Mouse (Mus musculus): ENCODE results near the gene Adam33. TPM values are rescaled to one million over a fixed set of nuclear protein-coding genes. Genes with fewer than 3 reads are reported as not detected.

The Adam33 gene
- polyA plus RNA-seq, 1 experiment from 2014 or later = 3.2 TPM

DNA sequence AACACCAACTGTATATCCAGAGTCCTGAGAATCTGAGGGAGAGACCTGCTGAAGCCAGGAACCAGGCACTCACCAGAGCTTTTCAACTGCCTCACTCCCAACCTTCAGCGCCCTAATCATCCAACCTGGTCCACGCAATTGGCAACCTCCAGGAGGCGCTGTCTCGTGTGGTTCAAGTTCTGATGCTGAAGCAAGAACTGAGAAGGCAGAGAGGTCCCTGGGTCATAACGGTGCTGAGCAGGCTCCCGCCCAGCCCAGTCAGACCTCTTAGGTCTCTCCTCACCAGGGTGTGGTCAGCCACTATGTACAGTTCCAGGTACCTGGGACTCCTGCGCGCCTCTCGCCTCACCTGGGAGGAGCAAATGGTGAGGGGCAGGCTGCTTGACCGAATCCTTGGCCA lies 8.0 kb downstream of the Adam33 start:
- WGBS = 6% methylated on average over 10 of the region's 10 CpGs
- Histone ChIP-seq H3K4me1 (ENCODE audit: insufficient read depth, low read depth, low read length) (peaks cover 8% of the 10 kb centered on the region; the same call in 1 of the 2 replicates), H3K36me3 (ENCODE audit: insufficient read depth, low read length) (no peaks in the 10 kb centered on the region), H3K9ac (replicated peaks; ENCODE audit: low read depth) (no peak overlapping the region), H3K4me3 (ENCODE audit: low read depth, low read length) (no peak overlapping the region), H3K9me3 (ENCODE audit: low read length) (no peaks in the 10 kb centered on the region), H3K27me3 (replicated peaks; ENCODE audit: insufficient read depth, low read length) (peaks cover 34% of the 10 kb centered on the region), H3K27ac (ENCODE audit: low read length) (no peak overlapping the region), H3K4me2 (replicated peaks; ENCODE audit: low read depth, low read length) (0 out of 2 replicates have a peak overlapping the region, but pooled peaks have one; percentile 11)
- peak; percentile 83 for TF ChIP-seq CTCF (IDR thresholded peaks at IDR 0.05)
- TF ChIP-seq EP300 (IDR thresholded peaks at IDR 0.05) = no peak
- DNase-seq (ENCODE audit: low spot score) (peak; percentile 68), ATAC-seq (peak; percentile 39)

DNA sequence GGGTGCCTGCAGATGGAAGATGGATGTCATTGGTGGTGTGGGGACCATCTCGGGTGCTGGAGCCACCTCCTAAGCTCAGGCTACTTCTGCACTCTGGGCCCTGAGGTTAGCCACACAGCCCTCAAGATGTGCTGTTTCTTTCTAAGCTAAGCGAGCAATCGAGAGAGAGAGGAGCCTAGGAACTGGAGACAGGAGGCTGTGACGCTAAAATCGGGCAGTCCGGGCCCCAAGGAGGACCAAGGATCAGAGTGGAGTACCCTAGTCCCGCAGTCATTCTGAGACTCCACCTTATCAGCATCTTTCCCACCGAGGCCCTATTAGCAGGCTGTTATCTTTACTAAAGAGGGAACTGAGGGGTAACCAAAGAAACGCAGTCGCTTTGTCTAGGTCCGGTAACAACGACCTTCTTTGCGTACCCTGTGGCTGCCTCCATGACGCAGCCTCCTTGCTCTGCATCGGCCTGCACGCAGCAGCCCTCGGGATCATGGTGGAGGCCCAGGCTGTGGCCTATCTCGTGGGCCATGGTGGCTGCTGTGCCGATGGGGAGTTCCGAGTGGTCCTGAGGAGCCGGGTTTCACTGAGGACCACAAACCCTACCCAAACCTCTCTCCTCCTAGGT lies 8.9 kb downstream of the Adam33 start:
- Histone ChIP-seq H3K4me2 (replicated peaks; ENCODE audit: low read depth, low read length) (peak overlapping the region; percentile 33), H3K4me3 (ENCODE audit: low read depth, low read length) (0 out of 2 replicates have a peak overlapping the region, but pooled peaks have one; percentile 17), H3K4me1 (ENCODE audit: insufficient read depth, low read depth, low read length) (peaks cover 8% of the 10 kb centered on the region; the same call in 1 of the 2 replicates), H3K9me3 (ENCODE audit: low read length) (no peaks in the 10 kb centered on the region), H3K27me3 (replicated peaks; ENCODE audit: insufficient read depth, low read length) (peaks cover 34% of the 10 kb centered on the region), H3K36me3 (ENCODE audit: insufficient read depth, low read length) (no peaks in the 10 kb centered on the region), H3K9ac (replicated peaks; ENCODE audit: low read depth) (no peak overlapping the region), H3K27ac (ENCODE audit: low read length) (no peak overlapping the region)
- no peak for TF ChIP-seq CTCF (IDR thresholded peaks at IDR 0.05)
- TF ChIP-seq EP300 (IDR thresholded peaks at IDR 0.05) = no peak
- no peak for DNase-seq (ENCODE audit: low spot score)
- no peak for ATAC-seq
- 7% methylated on average over 21 of the region's 21 CpGs for WGBS

DNA sequence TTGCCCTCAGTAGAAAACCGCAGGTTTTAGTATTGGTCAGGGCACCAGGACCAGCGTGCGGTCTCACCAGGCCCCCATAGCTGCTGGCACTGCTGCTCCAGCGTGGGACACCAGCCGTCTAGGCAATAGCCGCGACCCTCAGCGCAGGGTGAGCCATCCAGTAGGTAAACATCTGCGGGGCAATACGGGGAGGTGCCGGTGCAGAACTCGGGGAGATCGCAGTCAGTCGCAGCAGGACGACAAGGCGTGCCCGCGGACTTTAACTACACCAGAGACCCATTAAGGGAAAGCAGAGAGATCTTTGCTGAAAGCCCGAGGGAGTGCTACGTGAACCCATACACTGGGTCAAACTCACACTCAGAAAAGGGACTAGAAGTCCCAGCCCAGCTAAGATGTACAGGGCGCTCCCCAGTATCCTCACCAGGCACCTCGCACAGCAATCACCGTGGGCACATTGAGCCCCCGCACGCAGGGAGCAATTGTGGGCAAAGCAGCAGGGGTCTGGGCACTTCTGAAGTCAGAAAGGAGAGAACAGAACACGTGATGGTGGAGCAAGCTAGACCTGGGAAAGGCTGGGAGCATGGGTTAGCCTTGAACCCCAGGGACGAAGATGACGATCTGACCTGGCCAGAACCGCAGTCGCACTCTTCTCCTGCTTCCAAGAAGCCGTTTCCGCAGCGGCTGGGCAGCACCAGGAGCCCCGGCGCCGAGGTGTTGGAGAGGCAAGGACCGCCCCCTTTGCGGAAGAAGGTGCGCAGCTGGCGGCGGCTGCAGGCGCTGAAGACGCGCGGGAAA lies 9.6 kb downstream of the Adam33 start:
- peaks cover 8% of the 10 kb centered on the region; the same call in 1 of the 2 replicates for H3K4me1 ChIP-seq (ENCODE audit: insufficient read depth, low read depth, low read length)
- 0 out of 2 replicates have a peak overlapping the region, but pooled peaks have one; percentile 17 for H3K4me3 ChIP-seq (ENCODE audit: low read depth, low read length)
- no peak overlapping the region for H3K9ac ChIP-seq (replicated peaks; ENCODE audit: low read depth)
- H3K4me2 ChIP-seq (replicated peaks; ENCODE audit: low read depth, low read length) = peak overlapping the region; percentile 33
- no peaks in the 10 kb centered on the region for H3K9me3 ChIP-seq (ENCODE audit: low read length)
- no peaks in the 10 kb centered on the region for H3K36me3 ChIP-seq (ENCODE audit: insufficient read depth, low read length)
- ATAC-seq = no peak
- DNase-seq (ENCODE audit: low spot score) = no peak
- TF ChIP-seq CTCF (IDR thresholded peaks at IDR 0.05) = no peak
- TF ChIP-seq EP300 (IDR thresholded peaks at IDR 0.05) = no peak
- H3K27me3 ChIP-seq (replicated peaks; ENCODE audit: insufficient read depth, low read length) = peaks cover 34% of the 10 kb centered on the region
- WGBS = 2% methylated on average over 45 of the region's 45 CpGs
- no peak overlapping the region for H3K27ac ChIP-seq (ENCODE audit: low read length)

DNA sequence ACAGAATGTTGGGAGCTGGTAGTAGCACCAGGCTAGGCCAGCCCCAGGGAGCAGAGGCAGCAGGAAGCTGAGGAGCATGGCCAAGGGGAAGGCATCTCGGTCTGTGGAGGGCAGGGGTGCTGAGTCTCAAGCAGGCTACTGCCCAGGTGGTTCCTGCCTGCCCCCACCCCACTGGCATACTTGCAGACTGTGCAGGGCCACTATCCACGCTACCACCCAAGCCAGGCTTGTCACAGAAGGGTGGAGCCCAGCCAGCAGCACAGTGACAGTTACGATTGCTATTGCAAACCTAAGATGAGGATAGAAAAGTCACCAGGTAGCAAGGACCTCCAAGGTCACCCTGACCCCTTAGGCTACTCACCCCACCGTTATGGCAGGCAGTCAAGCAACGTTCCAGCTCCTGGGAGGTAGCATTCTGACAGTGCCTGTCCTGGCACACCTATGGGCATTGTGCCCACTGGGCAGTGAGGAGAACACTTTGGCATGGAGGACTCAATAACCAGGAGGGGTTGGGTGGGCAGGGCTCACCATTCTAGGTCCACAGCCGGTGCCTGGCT lies 10.7 kb downstream of the Adam33 start:
- Histone ChIP-seq H3K4me2 (replicated peaks; ENCODE audit: low read depth, low read length) (no peak overlapping the region), H3K4me3 (ENCODE audit: low read depth, low read length) (no peak overlapping the region), H3K27me3 (replicated peaks; ENCODE audit: insufficient read depth, low read length) (peaks cover 34% of the 10 kb centered on the region), H3K4me1 (ENCODE audit: insufficient read depth, low read depth, low read length) (peaks cover 8% of the 10 kb centered on the region; the same call in 1 of the 2 replicates), H3K27ac (ENCODE audit: low read length) (no peak overlapping the region), H3K9me3 (ENCODE audit: low read length) (no peaks in the 10 kb centered on the region), H3K9ac (replicated peaks; ENCODE audit: low read depth) (no peak overlapping the region), H3K36me3 (ENCODE audit: insufficient read depth, low read length) (no peaks in the 10 kb centered on the region)
- 64% methylated on average over 6 of the region's 6 CpGs for WGBS
- ATAC-seq (no peak), DNase-seq (ENCODE audit: low spot score) (no peak)
- TF ChIP-seq CTCF (IDR thresholded peaks at IDR 0.05) = no peak
- no peak for TF ChIP-seq EP300 (IDR thresholded peaks at IDR 0.05)

DNA sequence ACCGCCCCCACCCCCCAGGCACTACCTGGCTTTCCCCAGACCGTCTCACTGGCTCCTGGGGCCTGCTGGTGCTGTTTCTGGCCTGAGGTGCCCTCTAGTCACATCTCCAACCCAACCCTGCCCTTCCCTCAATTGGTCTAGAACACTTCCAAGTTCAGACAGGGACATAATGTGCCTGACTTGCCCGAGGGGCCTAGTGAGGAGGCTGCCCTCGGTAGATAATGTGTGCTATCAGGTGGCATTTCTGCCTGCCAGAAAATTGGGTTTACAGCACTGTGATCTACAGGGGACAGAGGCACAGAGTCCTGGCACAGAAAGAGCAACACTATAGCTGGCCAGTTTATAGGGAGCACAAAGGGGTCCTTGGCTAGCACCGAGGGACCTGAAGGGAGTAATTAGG lies 11.6 kb downstream of the Adam33 start:
- Histone ChIP-seq H3K9me3 (ENCODE audit: low read length) (no peaks in the 10 kb centered on the region), H3K4me1 (ENCODE audit: insufficient read depth, low read depth, low read length) (peaks cover 8% of the 10 kb centered on the region; the same call in 1 of the 2 replicates), H3K4me3 (ENCODE audit: low read depth, low read length) (no peak overlapping the region), H3K27me3 (replicated peaks; ENCODE audit: insufficient read depth, low read length) (peaks cover 34% of the 10 kb centered on the region), H3K36me3 (ENCODE audit: insufficient read depth, low read length) (no peaks in the 10 kb centered on the region), H3K9ac (replicated peaks; ENCODE audit: low read depth) (no peak overlapping the region), H3K27ac (ENCODE audit: low read length) (no peak overlapping the region), H3K4me2 (replicated peaks; ENCODE audit: low read depth, low read length) (no peak overlapping the region)
- WGBS = 74% methylated on average over 5 of the region's 5 CpGs
- no peak for TF ChIP-seq CTCF (IDR thresholded peaks at IDR 0.05)
- no peak for TF ChIP-seq EP300 (IDR thresholded peaks at IDR 0.05)
- ATAC-seq (no peak), DNase-seq (ENCODE audit: low spot score) (no peak)

DNA sequence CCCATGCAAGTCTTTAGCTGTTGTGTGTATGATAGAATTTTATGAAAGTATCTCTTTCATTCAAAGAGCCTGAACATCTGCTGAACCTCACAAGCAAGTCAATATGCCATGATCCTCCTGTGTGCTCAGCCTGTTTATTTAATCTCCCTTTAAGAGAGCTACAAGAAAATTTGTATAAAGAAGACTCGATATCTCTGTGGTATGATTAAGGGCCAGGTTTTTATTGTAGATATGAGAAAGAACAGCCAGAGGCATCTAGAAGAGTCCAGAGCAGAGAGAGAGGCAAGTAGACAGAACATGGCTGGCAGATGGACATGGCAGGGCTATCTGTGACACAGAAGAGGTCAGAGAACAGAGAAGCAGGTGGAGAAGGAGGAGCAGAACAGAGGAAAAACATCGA lies 17.6 kb downstream of the Adam33 start:
- Histone ChIP-seq H3K9ac (replicated peaks; ENCODE audit: low read depth) (no peak overlapping the region), H3K9me3 (ENCODE audit: low read length) (no peaks in the 10 kb centered on the region), H3K4me2 (replicated peaks; ENCODE audit: low read depth, low read length) (no peak overlapping the region), H3K27ac (ENCODE audit: low read length) (no peak overlapping the region), H3K4me1 (ENCODE audit: insufficient read depth, low read depth, low read length) (peaks cover 14% of the 10 kb centered on the region; the same call in 1 of the 2 replicates), H3K36me3 (ENCODE audit: insufficient read depth, low read length) (no peaks in the 10 kb centered on the region), H3K27me3 (replicated peaks; ENCODE audit: insufficient read depth, low read length) (peaks cover 16% of the 10 kb centered on the region), H3K4me3 (ENCODE audit: low read depth, low read length) (no peak overlapping the region)
- TF ChIP-seq EP300 (IDR thresholded peaks at IDR 0.05) = no peak
- no peak for TF ChIP-seq CTCF (IDR thresholded peaks at IDR 0.05)
- no peak for ATAC-seq
- no peak for DNase-seq (ENCODE audit: low spot score)
- 57% methylated on average over 2 of the region's 2 CpGs for WGBS
